Mouse (Mus musculus): ENCODE measurements around the gene Tmem9. TPM values are rescaled to one million over a fixed set of nuclear protein-coding genes. Genes with fewer than 3 reads are reported as not detected.

Tmem9 gene
- polyA plus RNA-seq, 1 experiment from 2014 or later, result 149 TPM

GRCm38 (mm10) chr1:136061041-136061789, 53.3 kb downstream of the Tmem9 start:
- H3K9ac ChIP-seq (replicated peaks), result no peak overlapping the region; the same call in 1 of the 2 replicates
- no peaks in the 10 kb centered on the region for H3K36me3 ChIP-seq
- WGBS, result 44% methylated on average over 9 of the region's 9 CpGs
- peak; percentile 44; the same call in 1 of the 2 replicates for ATAC-seq (replicated peaks)
- no peak overlapping the region for H3K4me3 ChIP-seq
- no peaks in the 10 kb centered on the region for H3K27me3 ChIP-seq
- peak overlapping the region; percentile 26; the same call in 1 of the 2 replicates for H3K27ac ChIP-seq (replicated peaks)
- H3K4me1 ChIP-seq, result peaks cover 19% of the 10 kb centered on the region
- H3K9me3 ChIP-seq, result no peaks in the 10 kb centered on the region
- no peak overlapping the region for H3K4me2 ChIP-seq (replicated peaks)

GRCm38 (mm10) chr1:136061790-136062141, 53.8 kb downstream of the Tmem9 start:
- Histone ChIP-seq H3K4me2 (replicated peaks) (no peak overlapping the region), H3K9me3 (no peaks in the 10 kb centered on the region), H3K27me3 (no peaks in the 10 kb centered on the region), H3K36me3 (no peaks in the 10 kb centered on the region), H3K4me1 (peaks cover 13% of the 10 kb centered on the region), H3K4me3 (no peak overlapping the region), H3K9ac (replicated peaks) (no peak overlapping the region), H3K27ac (replicated peaks) (peak overlapping the region; percentile 26)
- WGBS, result 66% methylated on average over 7 of the region's 7 CpGs
- ATAC-seq (replicated peaks), result peak; percentile 33

- 59% methylated on average over 5 of the region's 5 CpGs for WGBS
- no peak for ATAC-seq (replicated peaks)
- no peak overlapping the region for H3K4me3 ChIP-seq
- peaks cover 11% of the 10 kb centered on the region; the same call in 1 of the 2 replicates for H3K4me1 ChIP-seq
- no peaks in the 10 kb centered on the region for H3K9me3 ChIP-seq
- H3K36me3 ChIP-seq, result no peaks in the 10 kb centered on the region
- H3K27me3 ChIP-seq, result no peaks in the 10 kb centered on the region
- H3K4me2 ChIP-seq (replicated peaks), result no peak overlapping the region
- no peak overlapping the region for H3K9ac ChIP-seq (replicated peaks)
- no peak overlapping the region for H3K27ac ChIP-seq (replicated peaks)
Measured at GRCm38 (mm10) chr1:136063991-136064390, 56.0 kb downstream of the Tmem9 start.

GRCm38 (mm10) chr1:136066621-136067020, 58.7 kb downstream of the Tmem9 start:
- H3K9me3 ChIP-seq, result no peaks in the 10 kb centered on the region
- no peak overlapping the region for H3K27ac ChIP-seq (replicated peaks)
- H3K4me2 ChIP-seq (replicated peaks), result no peak overlapping the region
- no peak overlapping the region for H3K9ac ChIP-seq (replicated peaks)
- H3K27me3 ChIP-seq, result no peaks in the 10 kb centered on the region
- no peaks in the 10 kb centered on the region for H3K36me3 ChIP-seq
- 48% methylated on average over 1 of the region's 1 CpGs for WGBS
- H3K4me1 ChIP-seq, result peaks cover 4% of the 10 kb centered on the region; the same call in 1 of the 2 replicates
- ATAC-seq (replicated peaks), result no peak
- no peak overlapping the region for H3K4me3 ChIP-seq

- Histone ChIP-seq H3K36me3 (no peaks in the 10 kb centered on the region), H3K27me3 (no peaks in the 10 kb centered on the region), H3K27ac (replicated peaks) (no peak overlapping the region), H3K9me3 (no peaks in the 10 kb centered on the region), H3K4me3 (no peak overlapping the region), H3K9ac (replicated peaks) (no peak overlapping the region), H3K4me2 (replicated peaks) (no peak overlapping the region), H3K4me1 (no peaks in the 10 kb centered on the region)
- ATAC-seq (replicated peaks), result no peak
- 68% methylated on average over 3 of the region's 3 CpGs for WGBS
Measured at GRCm38 (mm10) chr1:136067579-136067978, 59.6 kb downstream of the Tmem9 start.

GRCm38 (mm10) chr1:136076086-136076485, 68.1 kb downstream of the Tmem9 start:
- H3K27me3 ChIP-seq, result no peaks in the 10 kb centered on the region
- H3K27ac ChIP-seq (replicated peaks), result no peak overlapping the region
- no peaks in the 10 kb centered on the region for H3K4me1 ChIP-seq
- no peak for ATAC-seq (replicated peaks)
- no peaks in the 10 kb centered on the region for H3K9me3 ChIP-seq
- H3K9ac ChIP-seq (replicated peaks), result no peak overlapping the region
- no peak overlapping the region for H3K4me2 ChIP-seq (replicated peaks)
- WGBS, result 11% methylated on average over 3 of the region's 3 CpGs
- no peak overlapping the region for H3K4me3 ChIP-seq
- H3K36me3 ChIP-seq, result no peaks in the 10 kb centered on the region

GRCm38 (mm10) chr1:136077656-136078055, 69.7 kb downstream of the Tmem9 start:
- Histone ChIP-seq H3K4me3 (no peak overlapping the region), H3K9me3 (no peaks in the 10 kb centered on the region), H3K4me2 (replicated peaks) (no peak overlapping the region), H3K27me3 (no peaks in the 10 kb centered on the region), H3K9ac (replicated peaks) (no peak overlapping the region), H3K4me1 (no peaks in the 10 kb centered on the region), H3K36me3 (no peaks in the 10 kb centered on the region), H3K27ac (replicated peaks) (no peak overlapping the region)
- no peak for ATAC-seq (replicated peaks)
- WGBS, result 68% methylated on average over 4 of the region's 4 CpGs

GRCm38 (mm10) chr1:136081161-136081560, 73.2 kb downstream of the Tmem9 start:
- no peak overlapping the region for H3K4me2 ChIP-seq (replicated peaks)
- no peak overlapping the region for H3K9ac ChIP-seq (replicated peaks)
- no peak for ATAC-seq (replicated peaks)
- H3K4me3 ChIP-seq, result no peak overlapping the region
- no peaks in the 10 kb centered on the region for H3K9me3 ChIP-seq
- H3K27me3 ChIP-seq, result no peaks in the 10 kb centered on the region
- no peaks in the 10 kb centered on the region for H3K4me1 ChIP-seq
- WGBS, result 83% methylated on average over 1 of the region's 1 CpGs
- no peak overlapping the region for H3K27ac ChIP-seq (replicated peaks)
- H3K36me3 ChIP-seq, result no peaks in the 10 kb centered on the region

Other genes with a start within 250 kb of the Tmem9 start
- gene Phlda3, start 242.0 kb upstream of the Tmem9 start, polyA plus RNA-seq (2015; fragmentation: Nextera tagmentation; extraction: Ambion mirVana), result 15.5 and 16.8 TPM in 2 replicates
- gene Tnni1, start 228.7 kb upstream of the Tmem9 start, polyA plus RNA-seq (2015; fragmentation: Nextera tagmentation; extraction: Ambion mirVana), result 0.45 and 1.3 TPM in 2 replicates
- gene Lad1, start 189.6 kb upstream of the Tmem9 start, polyA plus RNA-seq (2015; fragmentation: Nextera tagmentation; extraction: Ambion mirVana), result 0.33 and 0.37 TPM in 2 replicates
- 0.75 and 5.7 TPM in 2 replicates for gene Tnnt2, start 171.8 kb upstream of the Tmem9 start, polyA plus RNA-seq (2015; fragmentation: Nextera tagmentation; extraction: Ambion mirVana)
- gene Pkp1, start 88.9 kb upstream of the Tmem9 start, polyA plus RNA-seq (2015; fragmentation: Nextera tagmentation; extraction: Ambion mirVana), result not detected in 2 replicates
- not detected in 2 replicates for gene Igfn1, start 1.8 kb upstream of the Tmem9 start, polyA plus RNA-seq (2015; fragmentation: Nextera tagmentation; extraction: Ambion mirVana)
- gene Ascl5, start 42.7 kb downstream of the Tmem9 start, polyA plus RNA-seq (2015; fragmentation: Nextera tagmentation; extraction: Ambion mirVana), result 0.60 TPM in 1 of 2 replicates, not detected in the other
- gene Cacna1s, start 44.6 kb downstream of the Tmem9 start, polyA plus RNA-seq (2015; fragmentation: Nextera tagmentation; extraction: Ambion mirVana), result 0.47 and 0.54 TPM in 2 replicates
- 71.9 and 75.0 TPM in 2 replicates for gene Kif21b, start 123.2 kb downstream of the Tmem9 start, polyA plus RNA-seq (2015; fragmentation: Nextera tagmentation; extraction: Ambion mirVana)
- gene Mroh3, start 204.7 kb downstream of the Tmem9 start, polyA plus RNA-seq (2015; fragmentation: Nextera tagmentation; extraction: Ambion mirVana), result not detected in 2 replicates
- 4.4 and 6.6 TPM in 2 replicates for gene Inava, start 226.1 kb downstream of the Tmem9 start, polyA plus RNA-seq (2015; fragmentation: Nextera tagmentation; extraction: Ambion mirVana)